Mouse (Mus musculus) left cerebral cortex, postnatal 36 days (tissue): Measurements from ENCODE around the gene Nbea. TPM values are rescaled to one million over a fixed set of nuclear protein-coding genes. Genes with fewer than 3 reads are reported as not detected.

Source experiments
- DNase-seq, 2 experiments: peaks; one replicate each; pipeline ENCODE4 v3.0.0; 2021 to 2022; ENCODE audit warnings: low spot score in 2 of 2, mixed read lengths in 1 of 2
- intact Hi-C: fragments of 180-260 bp; cut with DNase I; formaldehyde crosslinking; loops from one replicate; pipeline ENCODE4 v1.15.1; 2025
- total RNA-seq, 2 experiments: library from RNA; stranded (reverse); gene quantifications; 2 replicates each; pipeline ENCODE4 v1.2.3; 2021

Nbea gene
- total RNA-seq, 2 experiments from 2014 or later, result 175 to 187 TPM

GRCm38 (mm10) chr3:55769308-55769707, 414.2 kb downstream of the Nbea start:
- DNase-seq, result no peak

GRCm38 (mm10) chr3:55768654-55769053, 414.8 kb downstream of the Nbea start:
- DNase-seq, result no peak
- intact Hi-C loops, result no loop called here

More at GRCm38 (mm10) chr3:55769308-55769707, 414.2 kb downstream of the Nbea start:
- intact Hi-C loops, result no loop called here

GRCm38 (mm10) chr3:55763591-55763990, 419.9 kb downstream of the Nbea start:
- intact Hi-C loops, result no loop called here
- DNase-seq, result no peak

GRCm38 (mm10) chr3:55758297-55758696, 425.2 kb downstream of the Nbea start:
- intact Hi-C loops, result no loop called here
- no peak for DNase-seq

- no peak for DNase-seq
Observed at GRCm38 (mm10) chr3:55756602-55757190, 426.8 kb downstream of the Nbea start.

GRCm38 (mm10) chr3:55755805-55756601, 427.5 kb downstream of the Nbea start:
- DNase-seq, result no peak
- intact Hi-C loops, result no loop called here

More at GRCm38 (mm10) chr3:55756602-55757190, 426.8 kb downstream of the Nbea start:
- intact Hi-C loops, result no loop called here

GRCm38 (mm10) chr3:55754981-55755608, 428.4 kb downstream of the Nbea start:
- DNase-seq, result no peak
- intact Hi-C loops, result no loop called here

GRCm38 (mm10) chr3:55753872-55754271, 429.6 kb downstream of the Nbea start:
- no peak for DNase-seq
- intact Hi-C loops, result no loop called here

GRCm38 (mm10) chr3:55752558-55752957, 430.9 kb downstream of the Nbea start:
- intact Hi-C loops, result no loop called here
- no peak for DNase-seq

- DNase-seq, result no peak
- intact Hi-C loops, result no loop called here
Observed at GRCm38 (mm10) chr3:55751363-55751762, 432.1 kb downstream of the Nbea start.

GRCm38 (mm10) chr3:55750445-55751065, 432.9 kb downstream of the Nbea start:
- intact Hi-C loops, result no loop called here
- no peak for DNase-seq

GRCm38 (mm10) chr3:55743885-55744284, 439.6 kb downstream of the Nbea start:
- intact Hi-C loops, result no loop called here
- no peak for DNase-seq

- DNase-seq, result no peak
- intact Hi-C loops, result no loop called here
Observed at GRCm38 (mm10) chr3:55742654-55743053, 440.8 kb downstream of the Nbea start.

GRCm38 (mm10) chr3:55742218-55742617, 441.3 kb downstream of the Nbea start:
- intact Hi-C loops, result no loop called here
- DNase-seq, result no peak

GRCm38 (mm10) chr3:55741428-55741827, 442.1 kb downstream of the Nbea start:
- no peak for DNase-seq
- intact Hi-C loops, result no loop called here

- no peak for DNase-seq
- intact Hi-C loops, result no loop called here
Observed at GRCm38 (mm10) chr3:55733665-55734064, 449.8 kb downstream of the Nbea start.

GRCm38 (mm10) chr3:55730549-55730948, 453.0 kb downstream of the Nbea start:
- DNase-seq, result no peak
- intact Hi-C loops, result no loop called here

GRCm38 (mm10) chr3:55730142-55730541, 453.4 kb downstream of the Nbea start:
- no peak for DNase-seq
- intact Hi-C loops, result no loop called here

- DNase-seq, result no peak
Observed at GRCm38 (mm10) chr3:55714260-55714659, 469.2 kb downstream of the Nbea start.

GRCm38 (mm10) chr3:55713856-55714255, 469.6 kb downstream of the Nbea start:
- intact Hi-C loops, result no loop called here
- DNase-seq, result no peak

More at GRCm38 (mm10) chr3:55714260-55714659, 469.2 kb downstream of the Nbea start:
- intact Hi-C loops, result no loop called here
